Mouse (Mus musculus): Measurements from ENCODE around the gene Lurap1. TPM values are rescaled to one million over a fixed set of nuclear protein-coding genes. Genes with fewer than 3 reads are reported as not detected.
A peak's percentile ranks its signal among the peaks of the same experiment; 100 is the strongest.

Gene Lurap1
- total and polyA plus RNA-seq, 2 experiments: 0.12 to 0.18 TPM

GRCm38 (mm10) chr4:116167404-116167803 is 16.3 kb upstream of the Lurap1 start, which contains the start of gene Tspan1:
Gene Tspan1, minus strand, starts transcription at chr4:116167601.
- Histone ChIP-seq H3K27ac (replicated peaks; ENCODE audit: insufficient read depth, low read depth, low read length) (no peak within 1 kb of the TSS), H3K4me3 (ENCODE audit: insufficient read depth, low read depth, low read length) (no peak within 1 kb of the TSS), H3K9ac (ENCODE audit: low read depth, low read length) (no peak within 1 kb of the TSS), H3K4me1 (ENCODE audit: control insufficient read depth, insufficient read depth, low read length) (no peaks in the 10 kb centered on the region), H3K27me3 (ENCODE audit: control insufficient read depth, insufficient read depth, low read length) (no peaks in the 10 kb centered on the region), H3K79me2 (ENCODE audit: control insufficient read depth, insufficient read depth, low read length) (no peaks in the 10 kb centered on the region), H3K36me3 (ENCODE audit: control insufficient read depth, insufficient read depth, low read length) (no peaks in the 10 kb centered on the region)
- TF ChIP-seq CTCF (IDR thresholded peaks at IDR 0.05; ENCODE audit: low read depth, low read length) (peak; percentile 40; the same call in 1 of the 2 replicates), POLR2A (IDR thresholded peaks at IDR 0.05; ENCODE audit: extremely low read depth, insufficient read depth, low read length) (no peak)
- WGBS: 31% methylated on average over 7 of the region's 7 CpGs
- no peak for DNase-seq (ENCODE audit: extremely low read depth, low read depth, low spot score)

- TF ChIP-seq CTCF (IDR thresholded peaks at IDR 0.05; ENCODE audit: low read depth, low read length) (no peak), POLR2A (IDR thresholded peaks at IDR 0.05; ENCODE audit: extremely low read depth, insufficient read depth, low read length) (no peak)
- H3K79me2 ChIP-seq (ENCODE audit: control insufficient read depth, insufficient read depth, low read length): no peaks in the 10 kb centered on the region
- H3K9ac ChIP-seq (ENCODE audit: low read depth, low read length): no peak overlapping the region
- no peak overlapping the region for H3K27ac ChIP-seq (replicated peaks; ENCODE audit: insufficient read depth, low read depth, low read length)
- H3K4me3 ChIP-seq (ENCODE audit: insufficient read depth, low read depth, low read length): no peak overlapping the region
- H3K4me1 ChIP-seq (ENCODE audit: control insufficient read depth, insufficient read depth, low read length): no peaks in the 10 kb centered on the region
- WGBS: 80% methylated on average over 8 of the region's 8 CpGs
- DNase-seq (ENCODE audit: extremely low read depth, low read depth, low spot score): no peak
- no peaks in the 10 kb centered on the region for H3K27me3 ChIP-seq (ENCODE audit: control insufficient read depth, insufficient read depth, low read length)
- no peaks in the 10 kb centered on the region for H3K36me3 ChIP-seq (ENCODE audit: control insufficient read depth, insufficient read depth, low read length)
Measured at GRCm38 (mm10) chr4:116165708-116166407, 14.7 kb upstream of the Lurap1 start.

DNA sequence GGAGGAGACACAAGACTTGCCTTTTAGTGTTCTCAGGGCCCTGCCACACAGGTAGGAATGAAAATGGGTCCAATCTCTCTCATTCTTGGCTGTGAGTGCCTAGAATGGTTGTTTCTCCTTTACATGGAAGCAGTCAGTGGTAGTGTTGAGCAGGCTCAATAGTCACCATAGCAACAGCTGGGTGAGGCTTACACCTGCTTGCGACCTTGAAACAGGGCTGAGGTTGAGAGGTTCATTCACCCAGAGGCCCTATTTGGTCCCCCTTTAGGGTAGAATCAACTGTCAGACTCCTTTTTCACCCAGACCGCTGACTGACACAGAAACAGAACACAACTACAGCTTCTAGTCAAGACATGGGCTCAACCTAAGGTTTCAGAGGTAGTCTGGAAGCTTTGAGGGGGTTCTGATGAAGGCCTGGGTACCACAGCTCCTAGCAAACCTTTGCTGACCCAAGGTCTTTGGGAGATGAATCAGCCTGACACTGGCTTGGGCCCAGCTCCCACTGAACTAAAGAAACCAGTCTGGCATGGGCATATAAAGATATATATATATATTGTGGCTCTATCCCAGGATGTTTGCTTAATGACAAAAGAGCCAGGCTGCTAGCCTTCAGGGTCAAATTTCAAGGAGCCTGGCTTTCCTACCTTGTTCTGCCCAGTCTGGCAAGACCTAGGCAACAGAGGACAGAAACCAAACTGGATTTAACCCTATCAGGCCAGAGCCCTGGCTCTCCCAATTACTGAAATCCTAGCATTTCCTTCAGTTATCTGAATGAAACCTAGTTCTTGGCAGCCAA is 13.8 kb upstream of the Lurap1 start:
- Histone ChIP-seq H3K4me3 (ENCODE audit: insufficient read depth, low read depth, low read length) (no peak overlapping the region), H3K36me3 (ENCODE audit: control insufficient read depth, insufficient read depth, low read length) (no peaks in the 10 kb centered on the region), H3K9ac (ENCODE audit: low read depth, low read length) (no peak overlapping the region), H3K27ac (replicated peaks; ENCODE audit: insufficient read depth, low read depth, low read length) (no peak overlapping the region), H3K27me3 (ENCODE audit: control insufficient read depth, insufficient read depth, low read length) (no peaks in the 10 kb centered on the region), H3K79me2 (ENCODE audit: control insufficient read depth, insufficient read depth, low read length) (no peaks in the 10 kb centered on the region), H3K4me1 (ENCODE audit: control insufficient read depth, insufficient read depth, low read length) (no peaks in the 10 kb centered on the region)
- TF ChIP-seq POLR2A (IDR thresholded peaks at IDR 0.05; ENCODE audit: extremely low read depth, insufficient read depth, low read length) (no peak), CTCF (IDR thresholded peaks at IDR 0.05; ENCODE audit: low read depth, low read length) (no peak)
- DNase-seq (ENCODE audit: extremely low read depth, low read depth, low spot score): no peak
- 83% methylated on average over 2 of the region's 2 CpGs for WGBS

DNA sequence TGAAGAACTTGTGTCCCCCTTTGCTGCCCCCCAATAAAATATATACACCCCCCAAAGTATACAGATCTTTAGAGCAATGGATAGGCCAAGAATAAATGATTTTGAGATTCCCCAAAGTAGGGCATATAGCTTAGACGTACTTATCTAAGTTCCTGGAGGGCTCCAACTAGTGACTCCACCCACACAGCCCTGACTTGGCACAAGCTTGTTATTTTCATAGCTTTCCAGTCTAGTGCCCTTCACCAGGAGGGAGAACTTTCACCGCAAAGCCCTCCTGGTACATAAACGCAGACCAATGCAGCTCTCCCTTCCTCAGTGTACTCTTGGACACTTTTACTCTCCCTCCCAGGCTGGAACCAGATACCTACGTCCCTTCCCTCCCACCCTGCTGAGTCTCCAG is 11.0 kb upstream of the Lurap1 start:
- Histone ChIP-seq H3K9ac (ENCODE audit: low read depth, low read length) (no peak overlapping the region), H3K79me2 (ENCODE audit: control insufficient read depth, insufficient read depth, low read length) (no peaks in the 10 kb centered on the region), H3K4me1 (ENCODE audit: control insufficient read depth, insufficient read depth, low read length) (no peaks in the 10 kb centered on the region), H3K27ac (replicated peaks; ENCODE audit: insufficient read depth, low read depth, low read length) (no peak overlapping the region), H3K36me3 (ENCODE audit: control insufficient read depth, insufficient read depth, low read length) (peaks cover 16% of the 10 kb centered on the region), H3K27me3 (ENCODE audit: control insufficient read depth, insufficient read depth, low read length) (no peaks in the 10 kb centered on the region), H3K4me3 (ENCODE audit: insufficient read depth, low read depth, low read length) (no peak overlapping the region)
- WGBS: 78% methylated on average over 4 of the region's 4 CpGs
- no peak for TF ChIP-seq CTCF (IDR thresholded peaks at IDR 0.05; ENCODE audit: low read depth, low read length)
- TF ChIP-seq POLR2A (IDR thresholded peaks at IDR 0.05; ENCODE audit: extremely low read depth, insufficient read depth, low read length): no peak
- DNase-seq (ENCODE audit: extremely low read depth, low read depth, low spot score): no peak

- TF ChIP-seq CTCF (IDR thresholded peaks at IDR 0.05; ENCODE audit: low read depth, low read length) (no peak), POLR2A (IDR thresholded peaks at IDR 0.05; ENCODE audit: extremely low read depth, insufficient read depth, low read length) (no peak)
- 79% methylated on average over 3 of the region's 3 CpGs for WGBS
- H3K4me3 ChIP-seq (ENCODE audit: insufficient read depth, low read depth, low read length): no peak overlapping the region
- H3K27ac ChIP-seq (replicated peaks; ENCODE audit: insufficient read depth, low read depth, low read length): no peak overlapping the region
- no peaks in the 10 kb centered on the region for H3K79me2 ChIP-seq (ENCODE audit: control insufficient read depth, insufficient read depth, low read length)
- H3K9ac ChIP-seq (ENCODE audit: low read depth, low read length): no peak overlapping the region
- no peaks in the 10 kb centered on the region for H3K4me1 ChIP-seq (ENCODE audit: control insufficient read depth, insufficient read depth, low read length)
- H3K36me3 ChIP-seq (ENCODE audit: control insufficient read depth, insufficient read depth, low read length): peaks cover 21% of the 10 kb centered on the region
- no peak for DNase-seq (ENCODE audit: extremely low read depth, low read depth, low spot score)
- no peaks in the 10 kb centered on the region for H3K27me3 ChIP-seq (ENCODE audit: control insufficient read depth, insufficient read depth, low read length)
Measured at GRCm38 (mm10) chr4:116160769-116161168, 9.6 kb upstream of the Lurap1 start.

All from liver, adult 2 months (tissue).